Mouse (Mus musculus) MEL-GATA-1-ER (cell line): ENCODE data around the gene Gucd1.
"Not testable (repeated sequence)": the region's sequence is repeated elsewhere in the genome, so short reads cannot be mapped to it uniquely, and the experiment has no call there.

Source experiments
- DNase-seq: peaks from one replicate; pipeline ENCODE4 v3.0.0-alpha.2; 2012; ENCODE audit warnings: low read depth; ENCODE audit errors: extremely low read depth

Gene Gucd1

DNA sequence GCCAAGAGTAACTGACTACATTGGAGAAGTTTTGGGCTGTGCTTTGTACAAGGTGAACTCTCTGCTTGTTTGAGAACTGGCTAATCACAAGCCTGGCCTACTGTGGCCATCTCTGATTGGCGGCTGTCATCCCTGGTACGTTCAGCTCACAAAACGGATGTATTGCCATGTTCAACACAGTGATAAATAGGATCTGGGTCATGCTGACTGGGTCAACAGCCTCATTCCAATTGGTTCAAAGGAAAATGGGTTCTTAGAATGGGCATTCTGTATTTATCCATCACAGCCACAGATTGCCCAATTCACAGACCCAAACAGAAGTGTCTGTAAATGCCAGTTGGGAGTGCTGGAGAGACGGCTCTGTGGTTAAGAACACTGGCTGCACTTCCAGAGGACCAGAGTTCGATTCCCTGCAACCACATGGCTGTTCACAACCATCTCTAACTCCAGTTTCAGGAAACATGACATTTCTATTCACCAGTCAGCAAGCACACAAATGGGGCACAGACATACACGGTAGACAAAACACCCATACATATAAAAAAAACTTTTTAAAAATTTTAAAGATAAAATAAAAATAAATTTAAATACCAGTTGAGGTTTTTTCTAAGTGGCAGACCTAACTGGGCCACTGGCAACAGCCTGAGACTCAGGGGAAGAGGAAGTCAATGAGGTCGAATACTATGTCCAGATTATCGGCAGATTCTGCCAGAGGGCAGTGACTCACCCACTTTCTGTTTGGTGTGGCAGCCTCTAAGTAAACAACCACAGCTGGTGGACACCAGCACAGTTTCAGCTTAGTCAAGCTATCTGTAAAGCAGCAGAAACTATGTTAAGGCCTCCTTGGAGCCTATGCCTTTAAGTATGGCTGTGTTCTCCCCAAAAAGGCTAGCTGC lies 13.3 kb downstream of the Gucd1 start:
- DNase-seq: no peak

DNA sequence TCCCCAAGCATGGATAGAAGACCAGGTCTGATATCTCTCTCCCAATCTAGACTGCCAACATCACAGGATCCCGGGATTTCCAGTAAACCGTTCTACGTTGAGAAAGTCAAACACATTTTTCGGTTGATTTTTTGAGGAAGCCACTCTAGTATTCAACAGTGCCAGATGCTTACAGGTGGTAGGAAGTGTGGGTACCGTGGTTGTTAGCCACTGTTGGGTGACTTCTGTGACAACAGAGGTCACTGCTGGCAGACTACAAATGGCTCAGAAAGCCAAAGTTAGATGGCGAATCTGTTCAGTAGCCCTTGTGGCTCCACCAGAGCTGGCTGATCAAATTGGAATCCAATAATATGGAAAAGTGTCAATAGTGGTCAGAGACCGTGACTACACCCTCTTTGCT lies 14.1 kb downstream of the Gucd1 start:
- DNase-seq: no peak

DNA sequence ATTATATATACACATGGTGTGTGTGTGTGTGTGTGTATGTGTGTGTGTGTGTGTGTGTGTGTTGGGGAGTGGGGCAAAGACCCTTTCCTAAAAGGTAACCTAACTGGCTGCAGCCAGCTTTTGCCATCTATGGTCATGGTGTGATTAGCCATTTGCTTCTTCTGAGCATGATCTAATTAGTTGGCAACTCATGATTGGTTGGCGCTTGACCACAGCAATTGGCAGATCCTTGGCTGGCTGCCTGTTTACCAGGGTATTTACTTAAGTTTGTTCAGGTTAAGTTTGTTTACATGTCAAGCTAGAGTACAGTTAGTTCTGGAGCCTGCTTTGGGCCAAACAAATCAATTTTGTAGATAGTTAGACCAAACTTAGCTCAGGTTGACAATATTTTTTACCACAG lies 16.1 kb downstream of the Gucd1 start:
- no peak for DNase-seq

DNA sequence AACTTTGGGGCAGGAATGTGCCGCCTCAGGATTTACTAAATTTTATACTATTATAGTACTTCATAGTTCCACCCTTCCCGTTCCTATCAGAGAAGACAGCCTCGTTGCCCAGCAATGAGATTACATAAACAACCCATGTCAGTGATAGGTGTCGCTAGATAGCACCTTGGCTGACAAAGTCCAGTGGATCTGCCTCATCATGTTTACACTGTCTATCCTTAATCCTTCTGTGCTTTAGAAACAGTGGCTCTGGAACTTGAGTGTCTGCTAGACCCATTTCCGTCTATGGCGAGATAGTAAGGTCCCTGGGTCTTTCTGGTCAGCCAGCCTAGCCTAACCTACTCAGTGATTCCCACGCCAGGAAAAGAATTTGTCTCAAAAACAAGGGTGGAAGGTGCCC lies 17.4 kb downstream of the Gucd1 start:
- DNase-seq: no peak

DNA sequence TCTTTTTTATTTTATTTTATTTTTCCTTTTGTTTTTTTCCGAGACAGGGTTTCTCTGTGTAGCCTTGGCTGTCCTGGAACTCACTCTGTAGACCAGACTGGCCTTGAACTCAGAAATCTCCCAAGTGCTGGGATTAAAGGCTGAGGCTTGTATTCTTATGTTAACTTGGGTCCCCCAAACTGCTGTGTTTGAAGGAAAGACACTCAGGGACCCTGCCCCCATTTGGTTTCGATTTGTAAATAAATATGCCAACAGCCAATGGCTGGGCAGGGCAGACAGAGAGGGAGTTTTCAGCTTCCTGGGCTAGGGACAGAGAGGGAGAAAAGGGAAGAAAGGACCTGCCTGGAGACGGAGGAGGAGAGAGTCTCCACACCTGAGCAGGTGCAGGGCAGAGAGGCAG lies 18.0 kb downstream of the Gucd1 start:
- no peak for DNase-seq

DNA sequence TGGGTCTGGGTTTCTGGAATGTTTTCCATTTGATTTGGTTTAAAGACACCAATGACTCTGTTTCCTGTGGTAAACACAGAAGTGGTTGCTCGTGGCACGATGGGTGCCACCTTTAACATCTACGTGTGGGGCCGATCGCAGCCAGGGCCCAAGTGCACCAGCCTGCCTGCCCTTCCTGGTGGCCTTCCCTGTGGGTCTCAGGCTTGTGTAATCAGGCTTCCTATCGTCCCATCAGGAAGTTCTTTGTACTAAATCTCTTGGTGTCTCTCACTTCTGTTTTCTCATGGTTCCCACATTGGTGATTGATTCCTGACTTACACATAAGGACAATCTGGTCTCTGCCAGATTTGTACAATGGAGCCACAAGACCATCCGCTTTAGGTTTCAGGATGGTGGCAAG lies 18.6 kb downstream of the Gucd1 start:
- DNase-seq: not testable (repeated sequence)

DNA sequence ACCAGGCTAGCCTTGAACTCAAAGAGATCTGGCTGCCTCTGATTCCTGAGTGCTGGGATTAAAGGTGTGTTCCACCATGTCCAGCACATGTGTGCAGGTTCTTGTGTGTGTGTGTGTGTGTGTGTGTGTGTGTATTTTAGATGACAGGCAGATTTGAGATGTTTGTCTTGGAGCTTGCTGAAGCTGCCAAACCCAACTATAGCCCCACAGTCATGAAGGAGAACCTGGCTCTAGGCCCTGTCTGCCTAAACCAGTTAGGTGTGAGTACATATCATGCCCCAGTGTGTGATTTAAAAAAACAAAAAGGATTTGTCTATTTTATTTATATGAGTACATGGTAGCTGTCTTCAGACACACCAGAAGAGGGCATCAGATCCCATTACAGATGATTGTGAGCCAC lies 21.9 kb downstream of the Gucd1 start:
- no peak for DNase-seq

DNA sequence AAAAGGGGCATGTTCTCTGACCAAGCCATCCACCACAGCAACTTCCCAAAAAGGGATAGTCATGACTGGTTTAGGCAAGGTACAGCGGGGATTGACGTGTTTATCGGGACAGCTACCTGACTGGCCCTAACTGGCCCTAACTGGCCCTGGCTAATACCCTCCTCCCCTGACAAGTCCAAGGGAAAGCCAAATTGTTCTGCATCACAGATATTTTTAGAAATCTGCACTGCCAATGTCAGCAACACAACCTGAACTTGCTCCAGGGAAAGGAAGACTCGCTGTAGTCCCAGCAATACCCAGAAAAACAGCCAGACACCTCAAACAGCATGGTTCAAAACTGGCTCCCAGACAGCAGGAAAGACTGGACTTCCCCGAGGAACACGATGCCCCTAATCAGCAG lies 22.5 kb downstream of the Gucd1 start:
- no peak for DNase-seq

DNA sequence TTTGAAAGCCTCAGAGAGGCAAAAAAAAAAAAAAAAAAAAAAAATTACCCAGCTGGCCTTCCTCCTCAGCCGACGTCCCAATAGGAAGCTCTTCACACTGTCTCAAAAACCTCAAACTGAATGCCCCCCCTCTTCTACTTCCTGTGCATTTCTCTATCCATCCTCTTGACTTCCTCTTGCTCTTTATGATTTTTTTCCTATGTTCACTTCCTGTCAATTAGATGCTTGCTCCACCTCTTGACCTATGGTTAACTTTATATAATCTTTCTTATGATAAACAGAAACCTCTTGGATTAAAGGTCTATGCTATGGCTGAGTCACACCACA lies 25.9 kb downstream of the Gucd1 start:
- DNase-seq: no peak

DNA sequence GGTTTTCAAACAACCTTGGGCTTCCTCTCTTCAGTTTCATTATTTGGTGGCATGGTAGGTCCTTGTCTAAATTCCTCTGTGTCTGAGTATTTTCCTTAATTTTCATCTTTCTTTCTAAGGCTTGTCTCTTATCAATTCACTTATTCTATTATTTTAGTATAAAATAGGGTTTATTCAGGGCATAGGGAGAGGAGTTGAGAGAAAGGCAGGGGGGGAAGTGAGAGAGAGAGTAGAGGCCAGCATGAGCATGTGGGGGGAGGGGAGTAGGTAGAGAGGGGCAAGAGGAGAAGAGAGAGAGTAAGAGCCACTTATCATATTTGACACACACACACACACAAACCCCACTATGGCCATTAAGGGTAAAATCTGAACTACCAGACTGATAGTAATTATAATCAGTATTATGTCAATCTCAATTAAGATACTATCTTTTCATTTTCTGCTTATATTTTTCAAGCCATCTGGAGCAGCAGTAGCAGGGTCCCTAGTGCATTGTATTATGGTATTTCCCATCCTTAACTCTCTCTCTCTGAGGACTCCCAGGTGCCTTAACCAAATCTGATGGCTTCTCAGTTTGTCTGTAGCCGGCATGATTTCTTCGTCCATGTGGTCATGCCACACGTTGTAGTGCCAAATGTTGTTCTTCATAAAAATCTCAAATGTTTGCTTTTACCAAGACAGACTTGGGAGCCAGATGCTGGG lies 26.4 kb downstream of the Gucd1 start:
- DNase-seq: no peak

DNA sequence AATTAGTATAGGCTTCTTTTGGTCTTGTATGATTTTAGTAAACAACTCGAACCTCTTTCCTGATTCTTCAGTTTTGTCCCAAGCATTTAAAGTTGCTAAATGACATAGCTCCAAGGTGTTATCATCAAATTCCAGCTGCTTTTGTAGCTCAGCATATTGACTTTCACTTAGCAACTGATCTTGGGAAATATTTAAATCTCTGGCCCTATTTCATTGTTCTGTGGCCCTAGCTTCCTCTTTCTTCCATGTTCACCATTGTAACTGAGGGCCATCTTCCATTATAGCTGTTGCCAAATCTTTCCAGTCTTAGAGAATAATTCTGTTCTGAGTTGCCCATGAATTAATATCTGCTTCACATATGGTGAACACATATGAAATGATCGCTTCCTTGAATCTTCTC lies 27.0 kb downstream of the Gucd1 start:
- DNase-seq: no peak

DNA sequence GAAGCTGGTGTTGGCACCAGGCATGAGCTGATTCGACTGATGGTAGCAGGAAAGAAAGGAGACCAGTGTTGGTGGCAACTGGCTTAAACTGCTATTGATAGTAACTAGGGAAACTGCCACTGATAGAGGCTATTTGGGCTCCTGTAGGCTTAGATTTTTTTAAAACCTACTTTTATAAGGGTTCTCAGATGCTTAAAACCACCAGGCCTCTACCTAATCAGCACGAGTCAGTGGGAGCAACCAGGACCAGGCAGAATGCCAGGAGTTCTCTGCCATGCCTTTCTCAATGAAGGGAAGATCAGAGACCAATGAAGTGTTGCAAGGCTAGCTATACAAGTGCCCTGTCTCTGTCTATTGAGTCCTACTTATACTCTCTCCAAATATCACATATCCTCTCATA lies 28.2 kb downstream of the Gucd1 start:
- peak; percentile 26 for DNase-seq

DNA sequence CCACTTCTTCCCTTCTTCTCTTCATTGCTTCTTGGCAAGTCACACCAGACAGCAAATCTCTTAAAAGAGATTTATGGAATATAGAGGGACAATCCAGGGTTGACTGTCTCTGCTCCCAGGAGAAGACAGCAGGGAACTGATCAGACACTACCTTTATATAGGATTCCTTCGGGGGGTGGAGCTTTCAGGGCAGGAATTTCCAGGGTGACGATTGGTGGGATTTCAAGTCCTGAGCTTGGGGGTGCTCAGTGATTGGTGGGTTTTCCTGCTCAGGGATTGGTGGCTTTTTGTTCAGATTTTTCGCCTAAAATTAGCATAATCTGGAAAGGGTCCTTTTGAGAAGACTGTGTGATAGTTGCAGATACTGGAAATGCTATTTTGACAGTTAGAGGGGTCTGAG lies 30.6 kb downstream of the Gucd1 start:
- no peak for DNase-seq

DNA sequence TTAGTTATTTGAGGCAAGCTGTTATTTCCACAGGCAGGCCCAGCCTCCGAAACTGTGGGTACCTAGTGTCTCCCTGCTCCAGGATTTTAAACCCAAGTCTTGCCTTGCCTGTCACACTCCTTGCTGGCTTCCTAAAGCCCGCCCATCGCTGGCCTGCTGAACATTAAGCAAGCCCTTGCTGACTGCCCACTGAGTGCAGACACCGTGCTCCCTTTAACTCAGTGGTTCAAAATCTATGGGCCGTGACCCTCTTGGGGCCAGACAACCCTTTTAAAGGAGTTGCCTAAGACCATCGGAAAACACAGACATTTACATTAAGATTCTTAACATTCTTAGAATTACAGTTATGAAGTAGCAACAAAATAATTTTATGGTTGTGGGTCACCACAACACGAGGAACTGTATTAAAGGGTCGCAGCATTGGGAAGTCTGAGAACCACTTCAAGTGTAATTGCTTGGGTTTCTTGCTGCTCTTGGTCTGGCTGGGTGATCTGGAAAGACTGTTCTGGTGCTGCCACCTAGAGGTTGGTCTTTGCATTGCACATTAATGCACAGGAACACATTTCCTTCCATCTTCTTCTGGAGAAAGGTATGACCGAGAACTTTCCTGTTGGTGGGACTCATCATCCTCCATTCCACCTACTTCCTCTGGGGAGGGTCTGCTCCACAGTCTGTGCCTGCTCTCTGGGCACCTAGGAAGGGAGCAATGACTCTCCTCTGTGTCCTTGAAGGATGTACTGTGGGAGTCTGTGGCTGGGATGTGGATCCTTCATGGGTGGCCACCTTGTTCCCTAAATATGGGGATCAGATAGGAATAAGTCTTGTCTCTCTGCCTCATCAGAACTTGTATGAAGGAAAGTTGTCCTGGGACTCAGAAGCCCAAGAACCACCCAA lies 31.4 kb downstream of the Gucd1 start:
- DNase-seq: peak; percentile 47

DNA sequence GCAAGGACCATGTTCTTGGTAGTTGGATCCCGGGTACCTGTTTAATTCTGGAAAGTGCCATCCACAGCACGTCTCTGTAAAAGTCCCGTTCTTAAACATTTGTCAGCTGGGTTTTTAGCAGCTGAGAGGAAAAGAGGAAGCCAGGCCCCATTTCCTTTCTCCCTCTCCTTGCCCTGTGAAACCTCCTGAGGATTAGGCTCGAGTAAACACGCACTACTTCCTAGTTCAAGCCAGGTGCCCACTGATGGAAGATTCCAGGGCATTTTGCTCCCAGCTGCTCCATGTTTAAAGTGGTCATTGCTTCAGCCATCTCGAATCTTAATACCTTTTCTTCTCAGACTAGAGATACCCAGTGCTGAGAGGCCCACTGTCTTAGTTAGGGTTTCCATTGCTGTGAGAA lies 33.0 kb downstream of the Gucd1 start:
- no peak for DNase-seq

DNA sequence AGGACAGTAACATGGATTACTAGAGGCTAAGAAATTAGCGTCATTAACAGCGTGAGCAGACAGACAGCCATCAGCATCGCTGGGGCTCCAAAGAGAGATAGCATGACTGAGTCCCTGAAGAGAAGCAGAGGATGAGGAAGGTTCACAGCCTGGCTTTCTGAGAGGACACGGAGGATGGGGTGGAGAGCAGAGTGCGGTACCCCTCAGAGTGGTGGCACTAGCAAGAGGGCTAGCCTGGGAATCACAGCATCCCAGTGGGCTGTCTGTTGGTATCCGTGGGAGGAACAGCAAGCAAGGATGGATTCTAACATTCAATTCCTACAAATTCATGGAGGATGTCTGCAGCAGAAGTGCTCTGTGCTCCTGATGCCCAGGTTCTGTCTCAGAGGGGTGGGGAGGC lies 33.7 kb downstream of the Gucd1 start:
- DNase-seq: no peak

DNA sequence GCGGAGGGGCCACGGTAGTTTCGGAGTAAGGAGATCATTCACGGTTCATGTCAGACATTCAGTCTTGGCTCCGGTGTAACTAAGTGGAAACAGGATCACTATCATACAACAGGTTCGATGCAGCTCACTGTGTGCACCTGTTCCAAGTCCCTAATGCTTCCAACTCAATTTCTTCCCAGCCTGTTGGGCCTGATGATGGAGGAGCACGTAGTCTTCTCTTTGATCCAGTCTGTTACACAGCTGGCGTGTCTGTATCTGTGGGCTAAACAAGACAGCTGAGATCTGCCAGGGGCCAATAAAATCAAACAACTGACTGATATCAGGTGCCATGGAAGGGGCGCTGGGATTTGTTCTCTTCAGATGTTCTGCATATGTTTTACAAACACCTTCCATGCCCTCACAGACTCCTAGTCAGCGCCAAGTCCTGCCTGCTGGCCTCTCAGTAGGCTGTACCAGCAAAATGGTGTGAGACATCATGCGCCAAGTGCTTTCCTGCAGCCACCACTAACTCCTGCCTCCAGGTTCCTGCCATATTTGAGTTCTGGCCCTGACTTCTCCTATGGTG lies 34.8 kb downstream of the Gucd1 start:
- no peak for DNase-seq

DNA sequence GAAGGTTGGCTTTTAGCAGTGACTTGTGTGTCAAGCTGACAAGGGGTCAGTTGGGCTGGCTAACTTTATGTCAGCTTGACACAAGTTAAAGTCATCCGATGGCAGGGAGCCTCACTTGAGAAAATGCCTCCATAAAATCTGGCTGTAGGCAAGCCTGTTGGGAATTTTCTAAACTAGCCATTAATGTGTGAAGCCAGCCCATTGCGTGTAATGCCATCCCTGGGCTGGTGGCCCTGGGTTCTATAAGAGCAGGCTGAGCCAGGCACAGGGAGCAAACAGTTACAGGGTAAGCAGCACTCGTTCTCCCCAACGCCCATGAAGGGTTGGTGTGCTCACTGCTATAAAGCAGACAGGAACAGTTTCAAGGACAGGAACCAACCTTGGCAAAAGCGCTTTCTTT lies 35.5 kb downstream of the Gucd1 start:
- DNase-seq: no peak

DNA sequence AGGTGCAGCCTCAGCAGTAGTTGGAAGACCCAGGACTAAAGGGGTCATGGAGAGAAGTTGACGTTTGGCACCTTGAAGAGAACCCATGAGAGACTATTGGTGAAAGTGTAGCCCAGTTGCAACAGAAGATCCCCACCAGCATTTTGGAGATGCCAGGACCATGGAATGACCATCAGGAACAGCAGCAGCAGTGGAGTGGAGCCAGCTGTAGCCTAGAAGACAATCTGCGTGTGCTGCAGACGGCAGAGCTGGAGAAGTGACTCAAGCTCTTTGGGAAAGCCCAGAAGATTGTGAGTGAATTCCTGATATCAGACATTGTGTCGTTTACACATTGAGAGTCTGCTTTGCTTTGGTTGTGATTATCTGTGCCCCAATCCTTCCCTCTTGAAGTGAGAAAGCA lies 36.1 kb downstream of the Gucd1 start:
- no peak for DNase-seq

DNA sequence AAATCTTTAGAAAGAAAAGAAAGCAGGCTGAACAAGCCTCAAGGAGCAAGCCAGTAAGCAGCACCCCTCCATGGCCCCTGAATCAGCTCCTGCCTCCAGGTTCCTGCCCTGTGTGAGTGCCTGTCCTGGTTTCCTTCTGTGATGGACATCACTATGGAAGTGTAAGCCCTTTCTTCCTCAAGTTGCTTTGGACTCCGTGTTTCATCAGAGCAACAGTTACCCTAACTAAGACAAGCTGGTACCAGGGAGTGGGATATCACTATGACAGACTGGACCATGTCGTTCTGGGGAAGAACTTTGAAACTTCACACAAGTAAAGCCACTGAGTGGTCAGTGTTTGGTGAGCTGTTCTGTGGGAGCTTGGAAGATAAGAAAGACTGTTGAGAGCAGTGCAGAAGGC lies 37.8 kb downstream of the Gucd1 start:
- DNase-seq: no peak

DNA sequence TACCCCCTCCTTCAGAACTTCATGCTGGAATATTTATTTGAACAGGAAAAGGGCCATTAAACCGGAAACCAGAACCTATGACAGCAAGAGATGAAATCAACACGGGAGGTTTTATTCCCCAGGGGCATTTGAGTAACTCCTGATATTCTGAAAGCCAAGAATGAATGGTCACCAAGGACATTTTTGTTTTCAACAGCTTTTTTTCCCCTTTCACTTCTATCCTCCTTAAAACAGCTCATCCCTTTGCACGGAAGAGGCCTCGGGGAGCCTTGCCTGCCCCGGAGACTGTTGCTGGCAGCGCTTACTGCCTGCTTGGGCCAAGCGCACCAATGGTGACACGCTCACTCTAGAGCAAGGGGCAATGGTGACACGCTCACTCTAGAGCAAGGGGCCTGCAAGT lies 40.7 kb downstream of the Gucd1 start:
- no peak for DNase-seq
